Mouse (Mus musculus) embryonic facial prominence, embryonic 13.5 days (tissue): ENCODE results near the gene Tnfaip2. TPM values are rescaled to one million over a fixed set of nuclear protein-coding genes. Genes with fewer than 3 reads are reported as not detected.

Experiments
- ATAC-seq: fragments of 200-750 bp; cut with Nextera tagmentation; 2 replicates; pipeline ENCODE4 v1.8.0; 2017; ENCODE audit warnings: low read depth; ENCODE audit not compliant: insufficient number of reproducible peaks, insufficient read depth, low FRiP score, low TSS enrichment
- H3K27ac ChIP-seq: fragments of 300-500 bp; sonication (generic); 2 replicates; pipeline ENCODE4 v1.5.1; 2015; ENCODE audit warnings: moderate library complexity, mild to moderate bottlenecking, inconsistent platforms
- H3K27me3 ChIP-seq: fragments of 300-500 bp; sonication (generic); 2 replicates; pipeline ENCODE4 v1.6.1; 2015; ENCODE audit warnings: mild to moderate bottlenecking, inconsistent platforms
- H3K36me3 ChIP-seq: fragments of 300-500 bp; sonication (generic); 2 replicates; pipeline ENCODE4 v1.6.1; 2015; ENCODE audit warnings: mild to moderate bottlenecking, inconsistent platforms
- H3K4me1 ChIP-seq: fragments of 300-500 bp; sonication (generic); 2 replicates; pipeline ENCODE4 v1.6.1; 2015; ENCODE audit warnings: inconsistent platforms
- H3K4me2 ChIP-seq: fragments of 300-500 bp; sonication (generic); 2 replicates; pipeline ENCODE4 v1.6.1; 2015; ENCODE audit warnings: moderate library complexity, mild to moderate bottlenecking, inconsistent platforms
- H3K4me3 ChIP-seq: fragments of 300-500 bp; sonication (generic); 2 replicates; pipeline ENCODE4 v1.5.1; 2015; ENCODE audit warnings: mild to moderate bottlenecking, inconsistent platforms
- H3K9ac ChIP-seq: fragments of 300-500 bp; sonication (generic); 2 replicates; pipeline ENCODE4 v1.6.1; 2015; ENCODE audit warnings: mild to moderate bottlenecking, inconsistent platforms
- H3K9me3 ChIP-seq: fragments of 300-500 bp; sonication (generic); 2 replicates; pipeline ENCODE4 v1.6.1; 2016; ENCODE audit warnings: inconsistent platforms
- WGBS: fragments of 180-500 bp; shearing (Covaris S2); methylation state at CpG from one replicate; pipeline ENCODE4 v1.1.7; 2015; ENCODE audit warnings: mixed read lengths; 5-methylcytosine and 5-hydroxymethylcytosine counted together
- polyA plus RNA-seq: library from polyadenylated mRNA; unstranded; fragments of >200 nt; fragmentation: Nextera tagmentation; extraction: Ambion mirVana; gene quantifications from 2 replicates; pipeline ENCODE4 v1.2.1, GENCODE M21; 2015

Tnfaip2 gene
- polyA plus RNA-seq, result 8.1 and 10.6 TPM in 2 replicates

GRCm38 (mm10) chr12:111442309-111443010 is at the start of gene Tnfaip2:
Tnfaip2 (plus strand) TSS chr12:111442469.
- Histone ChIP-seq H3K9ac (peak within 1 kb of the TSS; percentile 51; the same call in 1 of the 2 replicates), H3K4me2 (peak within 1 kb of the TSS; percentile 83), H3K27me3 (peaks cover 88% of the 10 kb centered on the region), H3K4me3 (peak within 1 kb of the TSS; percentile 45), H3K4me1 (peaks cover 48% of the 10 kb centered on the region), H3K9me3 (no peaks in the 10 kb centered on the region), H3K27ac (0 out of 2 replicates have a peak within 1 kb of the TSS, but pooled peaks have one; percentile 7), H3K36me3 (no peaks in the 10 kb centered on the region)
- ATAC-seq, result peak; percentile 43; the same call in 1 of the 2 replicates
- under 1% methylated on average over 48 of the region's 48 CpGs for WGBS

GRCm38 (mm10) chr12:111394008-111394407 is 48.3 kb upstream of the Tnfaip2 start:
- WGBS, result 80% methylated on average over 6 of the region's 6 CpGs
- H3K27me3 ChIP-seq, result peaks cover 6% of the 10 kb centered on the region; the same call in 1 of the 2 replicates
- H3K4me2 ChIP-seq, result no peak overlapping the region
- H3K9ac ChIP-seq, result no peak overlapping the region
- H3K9me3 ChIP-seq, result no peaks in the 10 kb centered on the region
- H3K27ac ChIP-seq, result no peak overlapping the region
- H3K4me1 ChIP-seq, result no peaks in the 10 kb centered on the region
- no peak for ATAC-seq
- H3K36me3 ChIP-seq, result no peaks in the 10 kb centered on the region
- H3K4me3 ChIP-seq, result no peak overlapping the region

- H3K9me3 ChIP-seq, result no peaks in the 10 kb centered on the region
- H3K9ac ChIP-seq, result no peak overlapping the region
- no peak overlapping the region for H3K4me2 ChIP-seq
- H3K4me1 ChIP-seq, result peaks cover 7% of the 10 kb centered on the region; the same call in 1 of the 2 replicates
- WGBS, result 69% methylated on average over 5 of the region's 5 CpGs
- peaks cover 13% of the 10 kb centered on the region for H3K27me3 ChIP-seq
- H3K4me3 ChIP-seq, result no peak overlapping the region
- no peak overlapping the region for H3K27ac ChIP-seq
- no peak for ATAC-seq
- no peaks in the 10 kb centered on the region for H3K36me3 ChIP-seq
Measured at GRCm38 (mm10) chr12:111396997-111397396, 45.3 kb upstream of the Tnfaip2 start.

DNA sequence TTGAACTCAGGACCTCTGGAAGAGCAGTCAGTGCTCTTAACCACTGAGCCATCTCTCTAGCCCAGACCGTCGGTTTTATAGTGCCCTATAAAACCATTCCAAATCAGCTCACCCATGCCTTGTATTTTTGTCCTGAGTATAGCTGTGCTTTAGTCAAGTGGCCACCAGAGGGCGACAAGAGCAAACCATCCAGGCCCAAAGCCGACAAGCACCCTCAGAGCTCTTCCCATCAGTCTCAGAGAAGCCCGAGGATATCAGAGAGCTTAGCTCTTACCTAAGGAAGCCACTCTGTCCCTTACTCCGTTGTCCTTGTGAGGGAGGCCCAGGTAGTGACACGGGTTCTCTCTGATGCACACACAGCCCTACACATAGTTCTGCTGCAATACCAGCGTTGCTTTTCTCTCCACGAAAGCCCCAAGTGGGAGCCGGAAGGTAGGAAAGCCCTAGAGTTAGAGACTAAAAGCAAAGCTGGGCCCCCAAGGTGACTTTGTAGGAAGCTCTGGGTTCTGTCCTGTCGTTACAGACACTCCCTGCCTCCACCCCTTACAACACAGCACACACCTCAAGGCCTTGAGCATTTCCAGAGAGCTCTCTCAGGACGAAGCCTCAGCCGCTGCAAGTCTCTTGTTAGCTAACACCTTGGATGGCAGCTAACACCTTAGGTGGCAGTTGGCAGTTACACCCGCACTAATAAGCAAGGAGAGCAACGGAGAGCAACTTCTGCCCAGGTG is 40.6 kb upstream of the Tnfaip2 start:
- 21% methylated on average over 15 of the region's 15 CpGs for WGBS
- Histone ChIP-seq H3K4me3 (no peak overlapping the region), H3K27me3 (peaks cover 28% of the 10 kb centered on the region), H3K4me2 (peak overlapping the region; percentile 30; the same call in 1 of the 2 replicates), H3K9me3 (no peaks in the 10 kb centered on the region), H3K9ac (no peak overlapping the region), H3K36me3 (no peaks in the 10 kb centered on the region), H3K4me1 (peaks cover 10% of the 10 kb centered on the region), H3K27ac (no peak overlapping the region)
- ATAC-seq, result no peak

- no peaks in the 10 kb centered on the region for H3K9me3 ChIP-seq
- no peak overlapping the region for H3K27ac ChIP-seq
- H3K27me3 ChIP-seq, result peaks cover 55% of the 10 kb centered on the region
- no peaks in the 10 kb centered on the region for H3K36me3 ChIP-seq
- no peak overlapping the region for H3K4me2 ChIP-seq
- H3K4me3 ChIP-seq, result no peak overlapping the region
- peaks cover 16% of the 10 kb centered on the region for H3K4me1 ChIP-seq
- no peak overlapping the region for H3K9ac ChIP-seq
- WGBS, result 64% methylated on average over 10 of the region's 10 CpGs
- ATAC-seq, result no peak
Measured at GRCm38 (mm10) chr12:111404880-111405279, 37.4 kb upstream of the Tnfaip2 start.

DNA sequence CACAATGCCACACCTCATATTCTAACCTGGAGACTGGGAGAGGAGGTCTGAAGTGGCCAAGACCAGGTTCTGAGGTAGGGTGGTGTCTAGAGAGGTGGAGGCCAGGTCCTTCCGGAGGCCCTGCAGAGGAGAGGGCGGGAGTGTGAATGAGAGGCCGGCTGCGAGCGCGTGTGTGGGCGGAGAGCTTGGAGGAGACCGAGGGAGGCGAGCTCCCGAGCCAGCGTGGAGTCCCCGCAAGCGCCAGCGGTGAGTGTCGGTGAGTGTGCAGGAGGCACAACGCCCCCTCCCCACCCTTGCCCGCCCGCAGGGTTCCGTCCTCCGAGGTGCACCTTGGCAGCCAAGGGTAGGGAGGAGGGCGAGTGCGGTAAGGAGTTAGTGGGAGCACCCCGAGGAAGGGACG is 35.6 kb upstream of the Tnfaip2 start, which contains the start of gene Lbhd2:
Lbhd2 (plus strand) TSS at position 188 of the 400 bp plus-strand sequence.
- Histone ChIP-seq H3K9ac (peak within 1 kb of the TSS; percentile 40), H3K4me3 (peak within 1 kb of the TSS; percentile 29), H3K27me3 (peaks cover 59% of the 10 kb centered on the region), H3K9me3 (no peaks in the 10 kb centered on the region), H3K4me1 (peaks cover 21% of the 10 kb centered on the region), H3K27ac (no peak within 1 kb of the TSS), H3K36me3 (no peaks in the 10 kb centered on the region), H3K4me2 (peak within 1 kb of the TSS; percentile 60)
- no peak for ATAC-seq
- WGBS, result 3% methylated on average over 24 of the region's 24 CpGs

DNA sequence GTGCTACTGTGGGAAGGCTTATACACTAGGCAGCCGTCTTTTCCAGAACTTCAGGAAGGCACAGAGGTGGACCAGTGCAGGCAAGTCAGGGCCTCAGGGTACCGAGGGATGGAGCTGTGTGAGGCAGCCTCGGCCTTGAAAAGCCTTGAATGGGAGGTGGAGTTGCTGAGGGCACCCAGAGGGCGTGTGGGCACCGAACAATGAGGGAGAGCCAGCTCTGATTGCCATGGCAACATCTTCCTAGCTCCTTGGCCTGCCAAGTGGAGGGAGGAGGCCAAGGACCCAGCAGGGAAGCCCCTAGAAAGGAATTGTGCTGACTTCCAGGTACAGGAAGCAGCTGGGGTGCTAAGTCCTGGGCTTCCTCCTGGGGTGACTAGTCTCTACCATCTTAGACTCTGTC is 32.7 kb upstream of the Tnfaip2 start:
- Histone ChIP-seq H3K9ac (no peak overlapping the region), H3K4me1 (peaks cover 41% of the 10 kb centered on the region), H3K4me2 (no peak overlapping the region), H3K36me3 (no peaks in the 10 kb centered on the region), H3K4me3 (no peak overlapping the region), H3K9me3 (no peaks in the 10 kb centered on the region), H3K27me3 (peaks cover 51% of the 10 kb centered on the region), H3K27ac (no peak overlapping the region)
- WGBS, result 17% methylated on average over 5 of the region's 5 CpGs
- ATAC-seq, result no peak

GRCm38 (mm10) chr12:111411631-111412355 is 30.5 kb upstream of the Tnfaip2 start:
- no peak for ATAC-seq
- Histone ChIP-seq H3K9me3 (no peaks in the 10 kb centered on the region), H3K4me3 (no peak overlapping the region), H3K4me1 (peaks cover 43% of the 10 kb centered on the region), H3K4me2 (no peak overlapping the region), H3K27ac (peak overlapping the region; percentile 12; the same call in 1 of the 2 replicates), H3K27me3 (peaks cover 38% of the 10 kb centered on the region), H3K36me3 (no peaks in the 10 kb centered on the region), H3K9ac (0 out of 2 replicates have a peak overlapping the region, but pooled peaks have one; percentile 16)
- 67% methylated on average over 8 of the region's 8 CpGs for WGBS

- 13% methylated on average over 12 of the region's 12 CpGs for WGBS
- Histone ChIP-seq H3K27me3 (peaks cover 29% of the 10 kb centered on the region), H3K9ac (peak overlapping the region; percentile 59), H3K4me1 (peaks cover 46% of the 10 kb centered on the region), H3K27ac (peak overlapping the region; percentile 63), H3K4me3 (peak overlapping the region; percentile 41), H3K4me2 (peak overlapping the region; percentile 59), H3K9me3 (no peaks in the 10 kb centered on the region), H3K36me3 (no peaks in the 10 kb centered on the region)
- peak; percentile 22; the same call in 1 of the 2 replicates for ATAC-seq
Measured at GRCm38 (mm10) chr12:111412581-111413284, 29.5 kb upstream of the Tnfaip2 start.

GRCm38 (mm10) chr12:111413300-111413699 is 29.0 kb upstream of the Tnfaip2 start:
- Histone ChIP-seq H3K27me3 (peaks cover 23% of the 10 kb centered on the region), H3K36me3 (no peaks in the 10 kb centered on the region), H3K4me2 (peak overlapping the region; percentile 59), H3K27ac (peak overlapping the region; percentile 63), H3K9ac (peak overlapping the region; percentile 59), H3K9me3 (no peaks in the 10 kb centered on the region), H3K4me3 (peak overlapping the region; percentile 41), H3K4me1 (peaks cover 51% of the 10 kb centered on the region)
- peak; percentile 66 for ATAC-seq
- WGBS, result 2% methylated on average over 21 of the region's 21 CpGs
